Mouse (Mus musculus) midbrain, postnatal 0 days (tissue): ENCODE data around the gene Gm47995. TPM values are rescaled to one million over a fixed set of nuclear protein-coding genes. Genes with fewer than 3 reads are reported as not detected.
"Not testable (repeated sequence)": the region's sequence is repeated elsewhere in the genome, so short reads cannot be mapped to it uniquely, and the experiment has no call there.

Experiments used
- ATAC-seq: fragments of 200-750 bp; cut with Nextera tagmentation; 2 replicates; pipeline ENCODE4 v1.8.0; 2017; ENCODE audit warnings: moderate number of reproducible peaks, mild to moderate bottlenecking, moderate TSS enrichment, moderate library complexity; ENCODE audit not compliant: low FRiP score
- DNase-seq: peaks from one replicate; pipeline ENCODE4 v3.0.0-alpha.2; 2015; ENCODE audit warnings: low spot score
- H3K27ac ChIP-seq: fragments of 300-500 bp; sonication (generic); 2 replicates; pipeline ENCODE4 v1.5.1; 2014; ENCODE audit warnings: low read depth, mild to moderate bottlenecking, low read length, mixed read lengths
- H3K27me3 ChIP-seq: fragments of 300-500 bp; sonication (generic); 2 replicates; pipeline ENCODE4 v1.6.1; 2014; ENCODE audit warnings: low read length, control low read depth, mixed read lengths; ENCODE audit not compliant: insufficient read depth
- H3K36me3 ChIP-seq: fragments of 300-500 bp; sonication (generic); 2 replicates; pipeline ENCODE4 v1.6.1; 2014; ENCODE audit warnings: low read length, control low read depth, mixed read lengths; ENCODE audit not compliant: insufficient read depth
- H3K4me1 ChIP-seq: fragments of 300-500 bp; sonication (generic); 2 replicates; pipeline ENCODE4 v1.6.1; 2014; ENCODE audit warnings: mild to moderate bottlenecking, control low read depth, antibody characterized with exemption, low read length, mixed read lengths; ENCODE audit not compliant: insufficient read depth
- H3K4me2 ChIP-seq: fragments of 300-500 bp; sonication (generic); 2 replicates; pipeline ENCODE4 v1.6.1; 2014; ENCODE audit warnings: low read depth, mild to moderate bottlenecking, low read length, mixed read lengths; ENCODE audit not compliant: poor library complexity, severe bottlenecking
- H3K4me3 ChIP-seq: fragments of 300-500 bp; sonication (generic); 2 replicates; pipeline ENCODE4 v1.5.1; 2014; ENCODE audit warnings: low read depth, mild to moderate bottlenecking, low read length, moderate library complexity
- H3K9ac ChIP-seq: fragments of 300-500 bp; sonication (generic); replicated peaks from 2 replicates; pipeline ENCODE4 v1.6.1; 2014; ENCODE audit warnings: mild to moderate bottlenecking, low read length, moderate library complexity, mixed read lengths; ENCODE audit not compliant: poor library complexity, severe bottlenecking
- H3K9me3 ChIP-seq: fragments of 300-500 bp; sonication (generic); 2 replicates; pipeline ENCODE4 v1.6.1; 2016; ENCODE audit warnings: low read length, control low read depth
- CTCF ChIP-seq: IDR thresholded peaks from 2 replicates; pipeline ENCODE4 v1.5.1; 2016; ENCODE audit warnings: antibody characterized with exemption, mild to moderate bottlenecking
- WGBS: fragments of 180-500 bp; shearing (Covaris S2); extraction: QIAGEN DNeasy Blood & Tissue Kit; methylation state at CpG from one replicate; pipeline ENCODE4 v1.1.7; 2014; 5-methylcytosine and 5-hydroxymethylcytosine counted together
- polyA plus RNA-seq: library from polyadenylated mRNA; unstranded; fragments of >200 nt; fragmentation: Nextera tagmentation; extraction: Ambion mirVana; gene quantifications from 2 replicates; pipeline ENCODE4 v1.2.1, GENCODE M21; 2015
- total RNA-seq: library from RNA; depleted of rRNA; stranded (reverse); fragments of >200 nt; gene quantifications from 2 replicates; pipeline ENCODE4 v1.2.3, GENCODE M21; 2014

Gene Gm47995
- total and polyA plus RNA-seq, 2 experiments from 2014 or later: not detected

- WGBS: 60% methylated on average over 2 of the region's 2 CpGs
- Histone ChIP-seq H3K36me3 (no peaks in the 10 kb centered on the region), H3K4me3 (no peak overlapping the region), H3K4me2 (no peak overlapping the region), H3K27ac (no peak overlapping the region), H3K27me3 (no peaks in the 10 kb centered on the region), H3K9ac (no peak overlapping the region), H3K4me1 (no peaks in the 10 kb centered on the region), H3K9me3 (no peaks in the 10 kb centered on the region)
- TF ChIP-seq CTCF: no peak
- ATAC-seq: no peak
- DNase-seq: no peak
These were observed 18.1 kb upstream of the Gm47995 start for GRCm38 (mm10) chr1:151180167-151180566.

- H3K9ac ChIP-seq, H3K36me3 ChIP-seq, H3K4me2 ChIP-seq, DNase-seq, ATAC-seq, H3K27ac ChIP-seq, H3K4me1 ChIP-seq, H3K9me3 ChIP-seq, H3K4me3 ChIP-seq, H3K27me3 ChIP-seq: not testable (repeated sequence)
- no CpG with 5 or more reads among the region's 7 CpGs for WGBS
These were observed 16.0 kb upstream of the Gm47995 start, which contains the start of gene Gm47985 for GRCm38 (mm10) chr1:151182266-151182665. Gene Gm47985, plus strand, starts transcription at chr1:151182537.

GRCm38 (mm10) chr1:151186186-151186585 lies 12.1 kb upstream of the Gm47995 start:
- not testable (repeated sequence) for H3K4me2 ChIP-seq, ATAC-seq, H3K9ac ChIP-seq, H3K27ac ChIP-seq, H3K27me3 ChIP-seq, H3K4me3 ChIP-seq, DNase-seq, H3K36me3 ChIP-seq, H3K4me1 ChIP-seq, H3K9me3 ChIP-seq
- 69% methylated on average over 3 of the region's 3 CpGs for WGBS

- H3K27ac ChIP-seq, H3K4me3 ChIP-seq, ATAC-seq, DNase-seq, H3K4me1 ChIP-seq, H3K27me3 ChIP-seq, H3K9me3 ChIP-seq, H3K36me3 ChIP-seq, H3K4me2 ChIP-seq, H3K9ac ChIP-seq: not testable (repeated sequence)
- WGBS: 88% methylated on average over 4 of the region's 4 CpGs
These were observed 11.3 kb upstream of the Gm47995 start for GRCm38 (mm10) chr1:151186879-151187424.

GRCm38 (mm10) chr1:151188469-151188868 lies 9.8 kb upstream of the Gm47995 start:
- no peaks in the 10 kb centered on the region for H3K36me3 ChIP-seq

GRCm38 (mm10) chr1:151192075-151192474 lies 6.2 kb upstream of the Gm47995 start, which contains the start of gene Gm8947:
Gene Gm8947, plus strand, starts transcription at chr1:151192376.
- ATAC-seq, H3K27me3 ChIP-seq, H3K9ac ChIP-seq, H3K9me3 ChIP-seq, H3K27ac ChIP-seq, H3K4me1 ChIP-seq, H3K4me3 ChIP-seq, H3K4me2 ChIP-seq, DNase-seq, H3K36me3 ChIP-seq: not testable (repeated sequence)
- WGBS: no CpG with 5 or more reads among the region's 7 CpGs

More at GRCm38 (mm10) chr1:151188469-151188868, 9.8 kb upstream of the Gm47995 start:
- H3K4me3 ChIP-seq: no peak overlapping the region
- no peak for ATAC-seq
- no peak for TF ChIP-seq CTCF
- no peak overlapping the region for H3K9ac ChIP-seq
- H3K4me2 ChIP-seq: no peak overlapping the region
- H3K27ac ChIP-seq: no peak overlapping the region
- 93% methylated on average over 4 of the region's 4 CpGs for WGBS
- H3K27me3 ChIP-seq: no peaks in the 10 kb centered on the region
- no peaks in the 10 kb centered on the region for H3K9me3 ChIP-seq
- no peak for DNase-seq
- H3K4me1 ChIP-seq: no peaks in the 10 kb centered on the region

- H3K4me3 ChIP-seq, H3K9me3 ChIP-seq, H3K4me2 ChIP-seq, H3K4me1 ChIP-seq, H3K36me3 ChIP-seq, H3K9ac ChIP-seq, H3K27me3 ChIP-seq, DNase-seq, H3K27ac ChIP-seq, ATAC-seq: not testable (repeated sequence)
- 92% methylated on average over 12 of the region's 15 CpGs for WGBS
These were observed 5.5 kb upstream of the Gm47995 start for GRCm38 (mm10) chr1:151192739-151193138.

GRCm38 (mm10) chr1:151195986-151196385 lies 2.3 kb upstream of the Gm47995 start:
- H3K9me3 ChIP-seq, H3K36me3 ChIP-seq, DNase-seq, H3K27ac ChIP-seq, ATAC-seq, H3K4me3 ChIP-seq, H3K9ac ChIP-seq, H3K4me2 ChIP-seq, H3K4me1 ChIP-seq, H3K27me3 ChIP-seq: not testable (repeated sequence)
- 36% methylated on average over 4 of the region's 4 CpGs for WGBS

- H3K27ac ChIP-seq, H3K9ac ChIP-seq, H3K36me3 ChIP-seq, H3K4me2 ChIP-seq, H3K4me1 ChIP-seq, H3K4me3 ChIP-seq, DNase-seq, H3K9me3 ChIP-seq, H3K27me3 ChIP-seq, ATAC-seq: not testable (repeated sequence)
- 71% methylated on average over 3 of the region's 3 CpGs for WGBS
These were observed 1.6 kb upstream of the Gm47995 start for GRCm38 (mm10) chr1:151196690-151197089.
